In the genomic region with DNA sequence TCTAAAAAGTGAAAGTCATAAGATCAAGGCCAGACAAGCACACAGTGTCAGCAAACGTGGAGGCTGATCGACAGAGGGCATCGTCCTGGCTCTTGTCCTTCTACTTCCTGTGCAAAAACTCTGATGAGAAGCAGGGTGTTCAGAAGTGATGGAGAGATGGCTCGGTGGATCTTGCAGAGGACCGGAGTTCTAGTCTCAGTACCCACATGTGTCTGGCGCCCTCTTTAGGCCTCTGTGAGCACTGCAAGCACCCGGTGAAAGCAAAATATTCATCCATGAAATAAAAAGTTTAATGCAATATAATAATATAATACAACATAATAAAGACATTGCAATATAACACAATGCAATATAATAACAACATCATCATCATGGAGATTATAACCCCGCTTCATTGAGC, we compare ENCODE assay signal across 7 mouse cellular contexts. TPM values are rescaled to one million over a fixed set of nuclear protein-coding genes. Genes with fewer than 3 reads are reported as not detected.
DNase-seq lines count a peak whose midpoint lies in the region; ATAC-seq and TF ChIP-seq lines count a peak whose summit lies in the region.

No protein-coding gene starts in this region.

- H3K27ac ChIP-seq in ES-Bruce4 (ENCODE audit: insufficient read depth, low read length): no peak overlapping the region

- TF ChIP-seq EP300 in ES-Bruce4 (IDR thresholded peaks at IDR 0.05; ENCODE audit: insufficient read depth, low read depth, low read length): no peak

- no peaks in the 10 kb centered on the region for H3K9me3 ChIP-seq in ES-Bruce4 (replicated peaks; ENCODE audit: control insufficient read depth, insufficient read depth, low read length, poor library complexity, severe bottlenecking)

- no peaks in the 10 kb centered on the region for H3K36me3 ChIP-seq in ES-Bruce4 (ENCODE audit: control insufficient read depth, insufficient read depth, low read length, poor library complexity, severe bottlenecking)

- TF ChIP-seq POLR2A in lung, adult 2 months (IDR thresholded peaks at IDR 0.05; ENCODE audit: borderline replicate concordance, extremely low read depth, low read depth, low read length): no peak
- no peak for TF ChIP-seq POLR2A in ES-Bruce4 (IDR thresholded peaks at IDR 0.05; ENCODE audit: insufficient read depth, low read length)

- WGBS in lung, adult 2 months: 37% methylated on average over 8 of the region's 8 CpGs

- no peak for ATAC-seq in erythroid progenitor cell, adult 5-6 weeks (replicated peaks; ENCODE audit: low FRiP score, poor library complexity, severe bottlenecking)

- no peaks in the 10 kb centered on the region for H3K4me1 ChIP-seq in lung, adult 2 months (ENCODE audit: control insufficient read depth, insufficient read depth, low read length)
- no peaks in the 10 kb centered on the region for H3K4me1 ChIP-seq in ES-Bruce4 (ENCODE audit: control insufficient read depth, insufficient read depth, low read length)

- no peaks in the 10 kb centered on the region for H3K27me3 ChIP-seq in ES-Bruce4 (ENCODE audit: control insufficient read depth, insufficient read depth, low read length, poor library complexity, severe bottlenecking)

- no peak overlapping the region for H3K9ac ChIP-seq in ES-Bruce4 (ENCODE audit: low read depth, poor library complexity, severe bottlenecking)

- DNase-seq in lung, adult 2 months: no peak
- no peak for DNase-seq in lung, postnatal 25 days (ENCODE audit: low spot score)
- DNase-seq in R1 (ENCODE audit: low read depth, low spot score): peak; percentile 24
- peak; percentile 22 for DNase-seq in embryo, embryonic 9.5 days (ENCODE audit: extremely low spot score)
- no peak for DNase-seq in ovary, postnatal 14 days (ENCODE audit: low spot score)

- TF ChIP-seq CTCF in lung, adult 2 months (IDR thresholded peaks at IDR 0.05; ENCODE audit: insufficient read depth, low read length): peak; percentile 43; the same call in 1 of the 2 replicates
- TF ChIP-seq CTCF in ES-Bruce4 (IDR thresholded peaks at IDR 0.05; ENCODE audit: low read depth, low read length): peak; percentile 78

- H3K4me3 ChIP-seq in lung, adult 2 months (replicated peaks; ENCODE audit: extremely low read depth, low read depth, low read length): no peak overlapping the region
- H3K4me3 ChIP-seq in ES-Bruce4 (ENCODE audit: low read depth, low read length): no peak overlapping the region

RNA-seq across cellular contexts. Expression of a gene that starts 54.6 kb away (rescaled TPM):
- 0.51 and 0.72 TPM in 2 replicates for polyA plus RNA-seq in lung, adult 2 months (2012; rRNA removed)
- polyA plus RNA-seq in ES-Bruce4 (2011; ENCODE audit: insufficient read depth, insufficient read length, low read depth, missing spikeins): 22.8 and 25.5 TPM in 2 replicates
- 0.42 and 4.0 TPM in 2 replicates for total RNA-seq in erythroid progenitor cell, adult 5-6 weeks (2015; ENCODE audit: low replicate concordance)
- 0.53 and 0.64 TPM in 2 replicates for total RNA-seq in erythroid progenitor cell, adult 5-6 weeks (2017; ENCODE audit: low replicate concordance)

RNA-seq across cellular contexts. Expression of a gene that starts 55.3 kb away (rescaled TPM):
- polyA plus RNA-seq in lung, adult 2 months (2012; rRNA removed): 33.7 and 42.8 TPM in 2 replicates
- polyA plus RNA-seq in ES-Bruce4 (2011; ENCODE audit: insufficient read depth, insufficient read length, low read depth, missing spikeins): 18.5 and 19.5 TPM in 2 replicates
- total RNA-seq in erythroid progenitor cell, adult 5-6 weeks (2015; ENCODE audit: low replicate concordance): 3.2 and 11.3 TPM in 2 replicates
- total RNA-seq in erythroid progenitor cell, adult 5-6 weeks (2017; ENCODE audit: low replicate concordance): 6.9 and 7.3 TPM in 2 replicates

Comparison
In these comparisons a context has a peak if more than half of its experiments do, and no peak if none do; other contexts are left out.
1. DNase-seq: peak in R1 (single experiment) and embryo, embryonic 9.5 days (single experiment); none in lung, adult 2 months (single experiment), lung, postnatal 25 days (single experiment) and ovary, postnatal 14 days (single experiment).
2. RNA of a gene that starts 54.6 kb away (polyA plus RNA-seq): 22.8 to 25.5 TPM in ES-Bruce4; 0.51 to 0.72 TPM in lung, adult 2 months; every median in the first group is over 10 times any median in the second.